Mouse (Mus musculus): ENCODE measurements at regions not wholly inside any gene's neighbourhood (a gene's known extent, or its start where the extent isn't known, plus 50 kb on each side); places are given as distances from the start of the nearest gene placed in this dataset.
A peak's percentile ranks its signal among the peaks of the same experiment; 100 is the strongest.

GRCm38 (mm10) chr1:183640568-183640967 lies 222.6 kb downstream of the Hhipl2 start:
- WGBS, result 46% methylated on average over 8 of the region's 8 CpGs
- Histone ChIP-seq H3K27me3 (ENCODE audit: control insufficient read depth, insufficient read depth, low read length) (no peaks in the 10 kb centered on the region), H3K27ac (ENCODE audit: insufficient read depth, low read depth, low read length) (no peak overlapping the region), H3K4me1 (ENCODE audit: control insufficient read depth, insufficient read depth, insufficient read length, low read length) (no peaks in the 10 kb centered on the region), H3K4me3 (ENCODE audit: low read depth, low read length) (no peak overlapping the region), H3K36me3 (ENCODE audit: control insufficient read depth, insufficient read depth, low read length) (no peaks in the 10 kb centered on the region)
- TF ChIP-seq POLR2A (IDR thresholded peaks at IDR 0.05; ENCODE audit: low read depth, low read length) (no peak), CTCF (IDR thresholded peaks at IDR 0.05; ENCODE audit: extremely low read depth, insufficient read length, insufficient replicate concordance, low read depth, low read length) (no peak)

- no peak for TF ChIP-seq CTCF (IDR thresholded peaks at IDR 0.05; ENCODE audit: extremely low read depth, insufficient read length, insufficient replicate concordance, low read depth, low read length)
- no peak for TF ChIP-seq POLR2A (IDR thresholded peaks at IDR 0.05; ENCODE audit: low read depth, low read length)
- H3K4me1 ChIP-seq (ENCODE audit: control insufficient read depth, insufficient read depth, insufficient read length, low read length), result no peaks in the 10 kb centered on the region
- H3K27ac ChIP-seq (ENCODE audit: insufficient read depth, low read depth, low read length), result no peak overlapping the region
- no peak overlapping the region for H3K4me3 ChIP-seq (ENCODE audit: low read depth, low read length)
- H3K36me3 ChIP-seq (ENCODE audit: control insufficient read depth, insufficient read depth, low read length), result no peaks in the 10 kb centered on the region
- WGBS, result 51% methylated on average over 2 of the region's 2 CpGs
- no peaks in the 10 kb centered on the region for H3K27me3 ChIP-seq (ENCODE audit: control insufficient read depth, insufficient read depth, low read length)
These were observed 226.0 kb downstream of the Hhipl2 start for GRCm38 (mm10) chr1:183644001-183644400.

- Histone ChIP-seq H3K36me3 (ENCODE audit: control insufficient read depth, insufficient read depth, low read length) (no peaks in the 10 kb centered on the region), H3K4me3 (ENCODE audit: low read depth, low read length) (no peak overlapping the region), H3K27ac (ENCODE audit: insufficient read depth, low read depth, low read length) (no peak overlapping the region), H3K27me3 (ENCODE audit: control insufficient read depth, insufficient read depth, low read length) (0 out of 2 replicates have a peak, but pooled peaks cover 3% of the 10 kb centered on the region), H3K4me1 (ENCODE audit: control insufficient read depth, insufficient read depth, insufficient read length, low read length) (no peaks in the 10 kb centered on the region)
- WGBS, result 39% methylated on average over 6 of the region's 6 CpGs
- no peak for TF ChIP-seq POLR2A (IDR thresholded peaks at IDR 0.05; ENCODE audit: low read depth, low read length)
- TF ChIP-seq CTCF (IDR thresholded peaks at IDR 0.05; ENCODE audit: extremely low read depth, insufficient read length, insufficient replicate concordance, low read depth, low read length), result no peak
These were observed 235.9 kb downstream of the Hhipl2 start for GRCm38 (mm10) chr1:183653878-183654277.

- TF ChIP-seq CTCF (IDR thresholded peaks at IDR 0.05; ENCODE audit: extremely low read depth, insufficient read length, insufficient replicate concordance, low read depth, low read length), result peak; percentile 73; the same call in 1 of the 2 replicates
- no peak for TF ChIP-seq POLR2A (IDR thresholded peaks at IDR 0.05; ENCODE audit: low read depth, low read length)
- H3K27me3 ChIP-seq (ENCODE audit: control insufficient read depth, insufficient read depth, low read length), result 0 out of 2 replicates have a peak, but pooled peaks cover 3% of the 10 kb centered on the region
- H3K27ac ChIP-seq (ENCODE audit: insufficient read depth, low read depth, low read length), result no peak overlapping the region
- 0 out of 2 replicates have a peak, but pooled peaks cover 2% of the 10 kb centered on the region for H3K4me1 ChIP-seq (ENCODE audit: control insufficient read depth, insufficient read depth, insufficient read length, low read length)
- H3K4me3 ChIP-seq (ENCODE audit: low read depth, low read length), result no peak overlapping the region
- no peaks in the 10 kb centered on the region for H3K36me3 ChIP-seq (ENCODE audit: control insufficient read depth, insufficient read depth, low read length)
- 59% methylated on average over 5 of the region's 5 CpGs for WGBS
These were observed 239.0 kb downstream of the Hhipl2 start for GRCm38 (mm10) chr1:183657043-183657442.

- no peak overlapping the region for H3K27ac ChIP-seq (ENCODE audit: insufficient read depth, low read depth, low read length)
- no peaks in the 10 kb centered on the region for H3K36me3 ChIP-seq (ENCODE audit: control insufficient read depth, insufficient read depth, low read length)
- 0 out of 2 replicates have a peak, but pooled peaks cover 5% of the 10 kb centered on the region for H3K4me1 ChIP-seq (ENCODE audit: control insufficient read depth, insufficient read depth, insufficient read length, low read length)
- TF ChIP-seq POLR2A (IDR thresholded peaks at IDR 0.05; ENCODE audit: low read depth, low read length), result no peak
- TF ChIP-seq CTCF (IDR thresholded peaks at IDR 0.05; ENCODE audit: extremely low read depth, insufficient read length, insufficient replicate concordance, low read depth, low read length), result no peak
- H3K4me3 ChIP-seq (ENCODE audit: low read depth, low read length), result no peak overlapping the region
- WGBS, result 22% methylated on average over 2 of the region's 2 CpGs
- no peaks in the 10 kb centered on the region for H3K27me3 ChIP-seq (ENCODE audit: control insufficient read depth, insufficient read depth, low read length)
These were observed 242.5 kb downstream of the Hhipl2 start for GRCm38 (mm10) chr1:183660541-183660940.

- H3K4me3 ChIP-seq (ENCODE audit: low read depth, low read length), result no peak overlapping the region
- 76% methylated on average over 15 of the region's 15 CpGs for WGBS
- H3K27me3 ChIP-seq (ENCODE audit: control insufficient read depth, insufficient read depth, low read length), result no peaks in the 10 kb centered on the region
- H3K27ac ChIP-seq (ENCODE audit: insufficient read depth, low read depth, low read length), result no peak overlapping the region
- H3K4me1 ChIP-seq (ENCODE audit: control insufficient read depth, insufficient read depth, insufficient read length, low read length), result 0 out of 2 replicates have a peak, but pooled peaks cover 5% of the 10 kb centered on the region
- TF ChIP-seq POLR2A (IDR thresholded peaks at IDR 0.05; ENCODE audit: low read depth, low read length) (no peak), CTCF (IDR thresholded peaks at IDR 0.05; ENCODE audit: extremely low read depth, insufficient read length, insufficient replicate concordance, low read depth, low read length) (no peak)
- H3K36me3 ChIP-seq (ENCODE audit: control insufficient read depth, insufficient read depth, low read length), result no peaks in the 10 kb centered on the region
These were observed 244.5 kb downstream of the Hhipl2 start for GRCm38 (mm10) chr1:183662369-183663043.

GRCm38 (mm10) chr1:183669271-183669670 lies 251.3 kb downstream of the Hhipl2 start:
- WGBS, result 69% methylated on average over 8 of the region's 8 CpGs
- TF ChIP-seq POLR2A (IDR thresholded peaks at IDR 0.05; ENCODE audit: low read depth, low read length), result no peak
- TF ChIP-seq CTCF (IDR thresholded peaks at IDR 0.05; ENCODE audit: extremely low read depth, insufficient read length, insufficient replicate concordance, low read depth, low read length), result no peak
- no peaks in the 10 kb centered on the region for H3K27me3 ChIP-seq (ENCODE audit: control insufficient read depth, insufficient read depth, low read length)

More at GRCm38 (mm10) chr1:183669271-183669670, 251.3 kb downstream of the Hhipl2 start:
- H3K36me3 ChIP-seq (ENCODE audit: control insufficient read depth, insufficient read depth, low read length), result no peaks in the 10 kb centered on the region
- no peak overlapping the region for H3K27ac ChIP-seq (ENCODE audit: insufficient read depth, low read depth, low read length)
- H3K4me3 ChIP-seq (ENCODE audit: low read depth, low read length), result no peak overlapping the region
- H3K4me1 ChIP-seq (ENCODE audit: control insufficient read depth, insufficient read depth, insufficient read length, low read length), result peaks cover 4% of the 10 kb centered on the region; the same call in 1 of the 2 replicates
